Mouse (Mus musculus) heart, embryonic 16.5 days (tissue): ENCODE results near the gene Phlda2. TPM values are rescaled to one million over a fixed set of nuclear protein-coding genes. Genes with fewer than 3 reads are reported as not detected.

ENCODE experiments used
- ATAC-seq: fragments of 200-750 bp; cut with Nextera tagmentation; replicated peaks from 2 replicates; pipeline ENCODE4 v1.8.0; 2017; ENCODE audit warnings: moderate number of reproducible peaks; ENCODE audit not compliant: insufficient read depth, low FRiP score; ENCODE audit errors: extremely low read depth
- H3K27ac ChIP-seq: fragments of 300-500 bp; sonication (generic); 2 replicates; pipeline ENCODE4 v1.5.1; 2014; ENCODE audit warnings: mild to moderate bottlenecking, low read length, control low read depth, moderate library complexity
- H3K27me3 ChIP-seq: fragments of 300-500 bp; sonication (generic); 2 replicates; pipeline ENCODE4 v1.6.1; 2014; ENCODE audit warnings: low read length, mixed read lengths; ENCODE audit not compliant: control insufficient read depth, insufficient read depth
- H3K36me3 ChIP-seq: fragments of 300-500 bp; sonication (generic); 2 replicates; pipeline ENCODE4 v1.6.1; 2014; ENCODE audit not compliant: control insufficient read depth, insufficient read depth
- H3K4me1 ChIP-seq: fragments of 300-500 bp; sonication (generic); 2 replicates; pipeline ENCODE4 v1.6.1; 2014; ENCODE audit warnings: low read length, mixed read lengths; ENCODE audit not compliant: control insufficient read depth, insufficient read depth
- H3K4me2 ChIP-seq: fragments of 300-500 bp; sonication (generic); 2 replicates; pipeline ENCODE4 v1.6.1; 2014; ENCODE audit warnings: low read depth, mild to moderate bottlenecking, control low read depth, low read length
- H3K4me3 ChIP-seq: fragments of 300-500 bp; sonication (generic); 2 replicates; pipeline ENCODE4 v1.5.1; 2014; ENCODE audit warnings: mild to moderate bottlenecking, control low read depth, low read length
- H3K9ac ChIP-seq: fragments of 300-500 bp; sonication (generic); 2 replicates; pipeline ENCODE4 v1.6.1; 2014; ENCODE audit warnings: low read length, control low read depth
- H3K9me3 ChIP-seq: fragments of 300-500 bp; sonication (generic); replicated peaks from 2 replicates; pipeline ENCODE4 v1.6.1; 2016; ENCODE audit warnings: low read length; ENCODE audit not compliant: control insufficient read depth
- WGBS: fragments of 180-500 bp; shearing (Covaris S2); extraction: QIAGEN DNeasy Blood & Tissue Kit; methylation state at CpG from one replicate; pipeline ENCODE4 v1.1.7; 2014; 5-methylcytosine and 5-hydroxymethylcytosine counted together
- polyA plus RNA-seq: library from polyadenylated mRNA; unstranded; fragments of >200 nt; fragmentation: Nextera tagmentation; extraction: Ambion mirVana; gene quantifications from 2 replicates; pipeline ENCODE4 v1.2.1, GENCODE M21; 2015

The Phlda2 gene
- polyA plus RNA-seq, 1 experiment from 2014 or later = 0.29 TPM

GRCm38 (mm10) chr7:143461920-143462319 is 41.0 kb downstream of the Phlda2 start:
- 40% methylated on average over 11 of the region's 11 CpGs for WGBS
- Histone ChIP-seq H3K27ac (no peak overlapping the region), H3K4me1 (peaks cover 22% of the 10 kb centered on the region), H3K9ac (no peak overlapping the region), H3K27me3 (no peaks in the 10 kb centered on the region), H3K9me3 (peaks cover 16% of the 10 kb centered on the region), H3K4me2 (peak overlapping the region; percentile 65; the same call in 1 of the 2 replicates), H3K4me3 (no peak overlapping the region), H3K36me3 (no peaks in the 10 kb centered on the region)
- ATAC-seq = no peak

DNA sequence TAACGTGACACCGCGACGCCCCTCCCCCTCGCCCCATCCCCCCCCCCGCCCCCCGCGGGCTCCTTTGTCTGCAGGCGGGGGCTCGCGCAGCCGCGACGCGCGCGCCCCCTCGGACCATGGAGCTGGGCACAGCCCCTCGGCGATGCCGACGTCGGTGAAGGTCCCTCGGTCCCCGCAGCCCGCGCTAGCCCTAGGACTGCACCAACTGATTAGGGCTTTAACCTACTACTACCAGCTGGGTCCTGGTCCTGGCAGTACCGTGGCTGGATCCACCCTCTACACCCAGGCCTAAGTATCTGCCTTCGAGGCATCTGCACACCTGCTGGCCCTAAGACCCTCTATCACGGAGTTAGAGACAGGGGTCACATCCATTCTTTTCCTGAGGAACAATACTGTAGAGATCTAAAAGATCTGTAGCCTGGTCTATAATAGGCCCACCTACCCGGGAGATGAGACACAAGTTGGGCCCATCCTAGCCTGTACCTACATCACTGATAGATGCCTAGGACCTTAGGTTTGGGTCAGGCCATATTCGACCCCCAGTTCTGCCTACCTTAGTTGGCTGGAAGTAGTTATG is 41.6 kb downstream of the Phlda2 start:
- peak overlapping the region; percentile 64 for H3K27ac ChIP-seq
- peaks cover 22% of the 10 kb centered on the region for H3K4me1 ChIP-seq
- H3K9ac ChIP-seq = peak overlapping the region; percentile 67
- peak overlapping the region; percentile 45 for H3K4me3 ChIP-seq
- 24% methylated on average over 23 of the region's 32 CpGs for WGBS
- H3K27me3 ChIP-seq = no peaks in the 10 kb centered on the region
- H3K9me3 ChIP-seq = peaks cover 16% of the 10 kb centered on the region
- H3K36me3 ChIP-seq = no peaks in the 10 kb centered on the region
- peak overlapping the region; percentile 65 for H3K4me2 ChIP-seq
- ATAC-seq = peak; percentile 5; the same call in 1 of the 2 replicates

DNA sequence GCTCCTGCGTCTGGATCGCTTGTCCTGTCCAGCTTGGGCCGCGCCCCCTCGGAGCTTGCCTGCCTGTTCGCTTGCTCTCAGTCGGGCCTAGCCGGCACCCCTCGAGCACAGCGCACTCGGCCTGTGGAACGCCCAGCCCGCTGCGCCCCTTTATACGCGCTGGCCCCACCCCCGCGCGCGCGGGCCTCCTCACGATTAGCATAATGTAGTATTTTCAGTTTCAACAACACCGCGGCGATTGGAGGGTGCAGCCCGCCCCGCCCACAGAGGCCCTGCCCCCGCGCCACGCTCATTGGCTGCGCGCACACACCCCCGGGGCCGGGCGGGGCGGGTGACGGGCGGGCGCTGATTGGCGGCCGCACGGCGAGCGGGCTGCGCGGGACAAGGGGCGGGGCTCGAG is 42.1 kb downstream of the Phlda2 start, which contains the start of gene Cdkn1c:
TSS of gene Cdkn1c (minus strand) at position 177 of the 400 bp plus-strand sequence.
- peak; percentile 86 for ATAC-seq
- peak within 1 kb of the TSS; percentile 80 for H3K4me2 ChIP-seq
- WGBS = 21% methylated on average over 25 of the region's 48 CpGs
- peak within 1 kb of the TSS; percentile 68 for H3K4me3 ChIP-seq
- peak within 1 kb of the TSS; percentile 81 for H3K9ac ChIP-seq
- no peaks in the 10 kb centered on the region for H3K27me3 ChIP-seq
- H3K9me3 ChIP-seq = peaks cover 16% of the 10 kb centered on the region
- no peaks in the 10 kb centered on the region for H3K36me3 ChIP-seq
- H3K4me1 ChIP-seq = peaks cover 22% of the 10 kb centered on the region
- peak within 1 kb of the TSS; percentile 64 for H3K27ac ChIP-seq

DNA sequence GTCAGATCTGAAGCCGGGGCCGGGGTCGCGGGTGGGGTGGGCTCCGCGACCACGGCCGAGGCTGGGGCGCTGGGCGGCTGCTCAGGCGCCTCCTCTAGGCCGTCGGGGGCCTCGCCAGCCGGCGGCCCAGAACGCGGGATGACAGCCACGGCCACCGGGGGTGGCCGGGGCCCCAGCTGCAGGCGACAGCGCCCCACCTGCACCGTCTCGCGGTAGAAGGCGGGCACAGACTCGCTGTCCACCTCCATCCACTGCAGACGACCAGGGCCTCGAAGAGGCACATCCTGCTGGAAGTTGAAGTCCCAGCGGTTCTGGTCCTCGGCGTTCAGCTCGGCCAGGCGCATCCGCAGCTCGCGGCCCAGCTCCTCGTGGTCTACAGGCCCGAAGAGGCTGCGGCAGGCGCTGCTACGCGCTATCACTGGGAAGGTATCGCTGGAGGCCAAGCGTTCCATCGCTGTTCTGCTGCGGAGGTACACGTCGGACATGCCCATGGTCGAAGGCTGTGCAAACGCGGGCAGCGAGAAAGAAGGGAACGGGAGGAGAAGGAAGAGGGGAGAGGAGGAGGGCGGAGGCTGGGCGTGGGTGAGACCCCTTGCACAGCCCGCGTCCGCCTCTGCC is 42.6 kb downstream of the Phlda2 start:
- Histone ChIP-seq H3K36me3 (no peaks in the 10 kb centered on the region), H3K9me3 (peaks cover 16% of the 10 kb centered on the region), H3K4me2 (peak overlapping the region; percentile 80), H3K27me3 (no peaks in the 10 kb centered on the region), H3K9ac (peak overlapping the region; percentile 81), H3K27ac (peak overlapping the region; percentile 59), H3K4me3 (peak overlapping the region; percentile 68), H3K4me1 (peaks cover 20% of the 10 kb centered on the region)
- ATAC-seq = no peak
- WGBS = 29% methylated on average over 60 of the region's 60 CpGs

DNA sequence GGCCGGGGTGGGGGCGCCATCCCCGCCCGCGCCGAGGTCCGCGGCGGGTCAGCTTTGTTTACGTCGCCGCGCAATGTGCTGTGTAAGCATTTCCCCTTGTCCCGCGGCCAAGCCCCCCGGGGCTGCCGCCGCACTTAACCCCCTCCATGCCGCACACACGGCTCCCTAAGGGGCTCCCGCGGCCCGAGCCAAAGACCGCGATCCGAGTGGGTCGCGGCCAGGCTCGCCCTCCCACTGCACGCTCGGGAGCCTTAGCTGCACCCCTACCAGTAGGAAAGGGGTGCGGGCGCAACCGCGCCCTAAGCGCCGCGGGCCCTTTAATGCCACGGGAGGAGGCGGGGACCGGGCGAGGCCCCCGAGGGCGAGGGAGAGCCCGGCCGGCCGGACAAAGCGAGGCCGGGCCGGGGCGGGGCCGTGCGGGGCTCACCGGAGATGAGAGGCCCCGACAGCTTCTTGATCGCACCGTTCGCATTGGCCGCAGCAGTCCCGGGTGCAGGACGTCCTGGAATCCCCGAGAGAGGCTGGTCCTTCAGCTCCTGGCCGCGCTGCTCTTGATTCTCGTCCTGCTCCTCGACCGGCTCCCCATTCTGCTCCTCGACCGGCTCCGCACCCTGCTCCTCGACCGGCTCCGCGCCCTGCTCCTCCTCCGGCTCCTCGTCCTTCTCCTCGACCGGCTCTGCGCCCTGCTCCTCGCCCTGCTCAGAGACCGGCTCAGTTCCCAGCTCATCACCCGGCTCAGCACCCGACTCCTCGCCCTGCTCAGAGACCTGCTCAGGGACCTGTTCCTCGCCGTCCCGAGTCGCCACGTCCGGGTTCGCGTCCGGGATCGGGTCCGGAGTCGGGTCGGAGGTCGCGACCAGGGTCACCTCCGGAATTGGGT is 43.4 kb downstream of the Phlda2 start:
- Histone ChIP-seq H3K9ac (peak overlapping the region; percentile 81), H3K4me2 (peak overlapping the region; percentile 80), H3K4me3 (peak overlapping the region; percentile 68), H3K36me3 (no peaks in the 10 kb centered on the region), H3K27ac (peak overlapping the region; percentile 59), H3K4me1 (peaks cover 14% of the 10 kb centered on the region), H3K27me3 (no peaks in the 10 kb centered on the region), H3K9me3 (peaks cover 16% of the 10 kb centered on the region)
- WGBS = 19% methylated on average over 100 of the region's 100 CpGs
- 0 out of 2 replicates have a peak, but pooled peaks have one; percentile 5 for ATAC-seq

DNA sequence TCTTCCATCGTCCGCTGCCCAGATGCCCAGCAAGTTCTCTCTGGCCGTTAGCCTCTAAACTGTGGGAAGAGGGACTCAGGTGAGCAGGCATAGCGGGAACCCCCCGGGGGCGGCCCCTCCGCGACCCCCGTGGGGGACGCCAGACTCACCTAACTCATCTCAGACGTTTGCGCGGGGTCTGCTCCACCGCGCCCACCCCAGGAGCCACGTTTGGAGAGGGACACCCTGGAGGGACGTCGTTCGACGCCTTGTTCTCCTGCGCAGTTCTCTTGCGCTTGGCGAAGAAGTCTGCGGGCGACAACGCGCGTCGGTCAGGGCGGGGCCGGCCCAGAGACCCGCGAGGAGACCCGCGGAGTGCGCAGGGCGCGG is 44.0 kb downstream of the Phlda2 start:
- peak overlapping the region; percentile 59; the same call in 1 of the 2 replicates for H3K27ac ChIP-seq
- ATAC-seq = no peak
- H3K4me1 ChIP-seq = peaks cover 8% of the 10 kb centered on the region
- 13% methylated on average over 38 of the region's 38 CpGs for WGBS
- H3K4me3 ChIP-seq = peak overlapping the region; percentile 68
- H3K36me3 ChIP-seq = no peaks in the 10 kb centered on the region
- H3K9me3 ChIP-seq = peaks cover 16% of the 10 kb centered on the region
- H3K4me2 ChIP-seq = peak overlapping the region; percentile 80
- H3K9ac ChIP-seq = peak overlapping the region; percentile 81
- no peaks in the 10 kb centered on the region for H3K27me3 ChIP-seq

Other genes starting within 250 kb of the Phlda2 start
- gene Cdkn1c, start 42.1 kb downstream of the Phlda2 start, polyA plus RNA-seq = 285 and 286 TPM in 2 replicates
- 0.66 and 1.0 TPM in 2 replicates for gene Slc22a18, start 29.4 kb downstream of the Phlda2 start, polyA plus RNA-seq
- gene Nap1l4, start 46.0 kb upstream of the Phlda2 start, polyA plus RNA-seq = 240 and 245 TPM in 2 replicates
- 35.0 and 36.7 TPM in 2 replicates for gene Cars, start 96.9 kb upstream of the Phlda2 start, polyA plus RNA-seq
- gene Tnfrsf26, start 125.6 kb upstream of the Phlda2 start, polyA plus RNA-seq = 0.65 and 1.2 TPM in 2 replicates
- 2.2 and 2.3 TPM in 2 replicates for gene Tnfrsf22, start 146.5 kb upstream of the Phlda2 start, polyA plus RNA-seq
- gene Tnfrsf23, start 182.7 kb upstream of the Phlda2 start, polyA plus RNA-seq = 1.3 and 1.5 TPM in 2 replicates